ENCODE assay signal across 24 mouse cellular contexts in genomic region chr12:70023580-70023979, GRCm38 (mm10).
"Had no signal": no experiment of that assay in that cellular context is flagged by ENCODE, and none has a peak within 500 bp of the region (broad histone marks: within the 10 kb centered on the region; RNA-seq: fewer than 3 reads in every experiment).

No protein-coding gene starts in this region.

- H3K27me3 ChIP-seq: heart, embryonic 13.5 days; heart, embryonic 15.5 days; hindbrain, embryonic 13.5 days; hindbrain, embryonic 15.5 days; intestine, embryonic 15.5 days; limb, embryonic 13.5 days; limb, embryonic 15.5 days had no signal

- H3K4me2 ChIP-seq: heart, embryonic 11.5 days; heart, embryonic 13.5 days; heart, embryonic 15.5 days; hindbrain, embryonic 13.5 days; hindbrain, embryonic 15.5 days; intestine, embryonic 15.5 days; limb, embryonic 13.5 days; limb, embryonic 15.5 days had no signal

- H3K9ac ChIP-seq: forebrain, postnatal 0 days; heart, embryonic 13.5 days; heart, embryonic 15.5 days; hindbrain, embryonic 13.5 days; hindbrain, embryonic 15.5 days; intestine, embryonic 15.5 days; limb, embryonic 13.5 days; limb, embryonic 15.5 days had no signal

- H3K9me3 ChIP-seq: heart, embryonic 13.5 days; heart, embryonic 15.5 days; hindbrain, embryonic 13.5 days; hindbrain, embryonic 15.5 days; intestine, embryonic 15.5 days; limb, embryonic 13.5 days; limb, embryonic 15.5 days had no signal

- H3K4me3 ChIP-seq: heart, adult 2 months; heart, embryonic 13.5 days; heart, embryonic 15.5 days; hindbrain, embryonic 13.5 days; hindbrain, embryonic 15.5 days; intestine, embryonic 15.5 days; limb, embryonic 13.5 days; limb, embryonic 15.5 days had no signal

- H3K27ac ChIP-seq: heart, adult 2 months; heart, embryonic 13.5 days; heart, embryonic 15.5 days; hindbrain, embryonic 13.5 days; hindbrain, embryonic 15.5 days; intestine, embryonic 15.5 days; limb, embryonic 13.5 days; limb, embryonic 15.5 days had no signal

- ATAC-seq: forebrain, postnatal 0 days; inflammation-experienced regulatory T-cells, adult 6 months; intestine, embryonic 15.5 days; intestine, postnatal 0 days had no signal

- H3K4me1 ChIP-seq: heart, embryonic 13.5 days; heart, embryonic 15.5 days; hindbrain, embryonic 13.5 days; hindbrain, embryonic 15.5 days; intestine, embryonic 15.5 days; limb, embryonic 13.5 days; limb, embryonic 15.5 days had no signal

- DNase-seq: forebrain, postnatal 0 days; gastrocnemius, postnatal 14 days; gastrocnemius, postnatal 36 days; heart, adult 11 months; heart, adult 2 months; heart, postnatal 14 days; heart, postnatal 36 days; kidney, adult 18-20 months; kidney, adult 8-10 months; kidney, postnatal 10 days; kidney, postnatal 36 days; layer of hippocampus, adult 9-11 months; layer of hippocampus, postnatal 36 days; left cerebral cortex, postnatal 4 days had no signal
